Mouse (Mus musculus) embryonic stem cell, embryonic (primary cell): ENCODE results near the gene Tmem30c.

ENCODE experiments used
- CTCF ChIA-PET, 4 experiments: fragments of 300-600 bp in 2 of 4; fragments of 350-600 bp in 2 of 4; sonication (Branson Sonifier 250); formaldehyde crosslinking; loops; one replicate each; lab custom pipeline; 2022; ENCODE audit warnings: inconsistent platforms in 2 of 4; lab: Charles Lee
- POLR2A ChIA-PET, 4 experiments: fragments of 300-600 bp in 2 of 4; fragments of 350-600 bp in 2 of 4; sonication (Branson Sonifier 250); formaldehyde crosslinking; loops; one replicate each; lab custom pipeline; 2022; ENCODE audit warnings: antibody characterized with exemption in 4 of 4, inconsistent platforms in 1 of 4; lab: Charles Lee

The Tmem30c gene

GRCm38 (mm10) chr16:57302792-57303698, 10.4 kb upstream of the Tmem30c start:
- ChIA-PET CTCF (interaction anchor here in 1 of 4 experiments (0.5 kb wide), 1 partner anchor 109 kb away, joined by 9 read pairs; no protein-coding TSS in a partner anchor), POLR2A (no interaction called here)

GRCm38 (mm10) chr16:57301512-57302115, 8.9 kb upstream of the Tmem30c start:
- CTCF ChIA-PET = no interaction called here
- POLR2A ChIA-PET = interaction anchor here in 1 of 4 experiments (0.6 kb wide), 2 partner anchors 248 to 285 kb away, joined by 3 to 4 read pairs; no protein-coding TSS in a partner anchor

- ChIA-PET POLR2A (interaction anchor here in 1 of 4 experiments (1.5 kb wide), 1 partner anchor 14 kb away, joined by 4 read pairs; no protein-coding TSS in a partner anchor), CTCF (no interaction called here)
These were observed 2.7 kb upstream of the Tmem30c start for GRCm38 (mm10) chr16:57295216-57295934.

GRCm38 (mm10) chr16:57292296-57292695, 369 bp downstream of the Tmem30c start:
- ChIA-PET POLR2A (interaction anchor here in 1 of 4 experiments (0.6 kb wide), 1 partner anchor 312 kb away, joined by 3 read pairs; no protein-coding TSS in a partner anchor), CTCF (interaction anchor here in 2 of 4 experiments (1.0 to 1.7 kb wide), 3 partner anchors 48 to 61 kb away, joined by 3 to 11 read pairs (median 11); partner anchors contain the start of gene Tbc1d23 (in 1 of the 2))

- ChIA-PET CTCF (interaction anchor here in 2 of 4 experiments (1.0 to 1.7 kb wide), 3 partner anchors 48 to 60 kb away, joined by 3 to 11 read pairs (median 11); partner anchors contain the start of gene Tbc1d23 (in 1 of the 2)), POLR2A (interaction anchor here in 2 of 4 experiments (0.6 to 0.7 kb wide), 2 partner anchors 11 to 312 kb away, joined by 3 to 7 read pairs; no protein-coding TSS in a partner anchor)
These were observed 969 bp downstream of the Tmem30c start for GRCm38 (mm10) chr16:57291696-57292095.

GRCm38 (mm10) chr16:57281417-57281816, 11.2 kb downstream of the Tmem30c start:
- ChIA-PET CTCF (no interaction called here), POLR2A (interaction anchor here in 3 of 4 experiments (0.9 to 1.8 kb wide), 7 partner anchors 15 to 153 kb away, joined by 3 to 8 read pairs (median 3); partner anchors contain the start of gene Tbc1d23 (in 1 of the 3))

- POLR2A ChIA-PET = interaction anchor here in 3 of 4 experiments (0.6 to 2.0 kb wide), 22 partner anchors 11 to 374 kb away, joined by 3 to 10 read pairs (median 3); partner anchors contain the start of gene Tbc1d23 (in 3 of the 3)
- CTCF ChIA-PET = interaction anchor here in 1 of 4 experiments (0.7 to 1.7 kb wide), 2 partner anchors 36 to 330 kb away, joined by 3 to 5 read pairs; no protein-coding TSS in a partner anchor
These were observed 12.1 kb downstream of the Tmem30c start for GRCm38 (mm10) chr16:57280221-57281217.

GRCm38 (mm10) chr16:57278976-57279626, 13.6 kb downstream of the Tmem30c start:
- POLR2A ChIA-PET = interaction anchor here in 3 of 4 experiments (0.6 to 2.0 kb wide), 6 partner anchors 17 to 115 kb away, joined by 3 to 10 read pairs (median 3); partner anchors contain the start of gene Tbc1d23 (in 3 of the 3)
- CTCF ChIA-PET = interaction anchor here in 1 of 4 experiments (0.7 kb wide), 1 partner anchor 36 kb away, joined by 4 read pairs; no protein-coding TSS in a partner anchor

GRCm38 (mm10) chr16:57269751-57270150, 22.9 kb downstream of the Tmem30c start:
- POLR2A ChIA-PET = no interaction called here
- CTCF ChIA-PET = no interaction called here

GRCm38 (mm10) chr16:57268058-57268841, 24.4 kb downstream of the Tmem30c start:
- CTCF ChIA-PET = no interaction called here
- POLR2A ChIA-PET = interaction anchor here in 1 of 4 experiments (0.7 kb wide), 2 partner anchors 73 to 147 kb away, joined by 3 read pairs; partner anchors contain the start of gene Tomm70a

- ChIA-PET CTCF (no interaction called here), POLR2A (no interaction called here)
These were observed 25.6 kb downstream of the Tmem30c start for GRCm38 (mm10) chr16:57267068-57267467.

- CTCF ChIA-PET = interaction anchor here in 1 of 4 experiments (1.5 kb wide), 1 partner anchor 16 kb away, joined by 3 read pairs; no protein-coding TSS in a partner anchor
- POLR2A ChIA-PET = interaction anchor here in 2 of 4 experiments (1.2 to 2.1 kb wide), 2 partner anchors 8 to 29 kb away, joined by 3 to 5 read pairs; partner anchors contain the start of gene Tbc1d23 (in 1 of the 2)
These were observed 32.5 kb downstream of the Tmem30c start for GRCm38 (mm10) chr16:57260152-57260551.

- ChIA-PET CTCF (interaction anchor here in 2 of 4 experiments (0.7 to 1.5 kb wide), 2 partner anchors 15 to 16 kb away, joined by 3 read pairs; no protein-coding TSS in a partner anchor), POLR2A (interaction anchor here in 2 of 4 experiments (0.6 to 1.2 kb wide), 4 partner anchors 15 to 98 kb away, joined by 3 read pairs; partner anchors contain the start of gene Tbc1d23 (in 1 of the 2))
These were observed 33.1 kb downstream of the Tmem30c start for GRCm38 (mm10) chr16:57259356-57260083.
